Mouse (Mus musculus): Measurements from ENCODE around the gene Adamts4. TPM values are rescaled to one million over a fixed set of nuclear protein-coding genes. Genes with fewer than 3 reads are reported as not detected.
"Not testable (repeated sequence)": the region's sequence is repeated elsewhere in the genome, so short reads cannot be mapped to it uniquely, and the experiment has no call there.

The Adamts4 gene
- polyA plus RNA-seq, 1 experiment, result not detected

GRCm38 (mm10) chr1:171286517-171286916 lies 36.3 kb downstream of the Adamts4 start:
- Histone ChIP-seq H3K4me1 (ENCODE audit: control insufficient read depth, insufficient read depth, low read length) (peaks cover 3% of the 10 kb centered on the region), H3K4me3 (replicated peaks; ENCODE audit: control insufficient read depth, low read depth, low read length) (no peak overlapping the region), H3K27ac (ENCODE audit: control insufficient read depth, insufficient read depth, low read depth, low read length, poor library complexity) (no peak overlapping the region; the same call in 1 of the 2 replicates)
- no peak for TF ChIP-seq CTCF (IDR thresholded peaks at IDR 0.05; ENCODE audit: control insufficient read depth, insufficient read depth, low read length)
- no peak for TF ChIP-seq POLR2A (IDR thresholded peaks at IDR 0.05; ENCODE audit: borderline replicate concordance, control insufficient read depth, low read depth, low read length)
- WGBS, result 88% methylated on average over 19 of the region's 19 CpGs

GRCm38 (mm10) chr1:171287136-171288081 lies 37.2 kb downstream of the Adamts4 start, which contains the start of gene Usp21:
Usp21 (minus strand) TSS chr1:171287991.
- Histone ChIP-seq H3K27ac (ENCODE audit: control insufficient read depth, insufficient read depth, low read depth, low read length, poor library complexity) (peak within 1 kb of the TSS; percentile 65), H3K4me3 (replicated peaks; ENCODE audit: control insufficient read depth, low read depth, low read length) (peak within 1 kb of the TSS; percentile 74), H3K4me1 (ENCODE audit: control insufficient read depth, insufficient read depth, low read length) (peaks cover 3% of the 10 kb centered on the region)
- no peak for TF ChIP-seq CTCF (IDR thresholded peaks at IDR 0.05; ENCODE audit: control insufficient read depth, insufficient read depth, low read length)
- TF ChIP-seq POLR2A (IDR thresholded peaks at IDR 0.05; ENCODE audit: borderline replicate concordance, control insufficient read depth, low read depth, low read length), result peak; percentile 80; the same call in 1 of the 2 replicates
- 1% methylated on average over 49 of the region's 49 CpGs for WGBS

- Histone ChIP-seq H3K27ac (ENCODE audit: control insufficient read depth, insufficient read depth, low read depth, low read length, poor library complexity) (no peak overlapping the region), H3K4me3 (replicated peaks; ENCODE audit: control insufficient read depth, low read depth, low read length) (peak overlapping the region; percentile 50), H3K4me1 (ENCODE audit: control insufficient read depth, insufficient read depth, low read length) (peaks cover 3% of the 10 kb centered on the region)
- TF ChIP-seq POLR2A (IDR thresholded peaks at IDR 0.05; ENCODE audit: borderline replicate concordance, control insufficient read depth, low read depth, low read length) (no peak), CTCF (IDR thresholded peaks at IDR 0.05; ENCODE audit: control insufficient read depth, insufficient read depth, low read length) (no peak)
- WGBS, result 63% methylated on average over 4 of the region's 4 CpGs
These were observed 38.1 kb downstream of the Adamts4 start for GRCm38 (mm10) chr1:171288328-171288727.

GRCm38 (mm10) chr1:171293351-171293750 lies 43.1 kb downstream of the Adamts4 start:
- no peak overlapping the region for H3K4me3 ChIP-seq (replicated peaks; ENCODE audit: control insufficient read depth, low read depth, low read length)
- TF ChIP-seq POLR2A (IDR thresholded peaks at IDR 0.05; ENCODE audit: borderline replicate concordance, control insufficient read depth, low read depth, low read length), result no peak
- no peak for TF ChIP-seq CTCF (IDR thresholded peaks at IDR 0.05; ENCODE audit: control insufficient read depth, insufficient read depth, low read length)
- H3K4me1 ChIP-seq (ENCODE audit: control insufficient read depth, insufficient read depth, low read length), result peaks cover 1% of the 10 kb centered on the region; the same call in 1 of the 2 replicates
- no peak overlapping the region for H3K27ac ChIP-seq (ENCODE audit: control insufficient read depth, insufficient read depth, low read depth, low read length, poor library complexity)
- 81% methylated on average over 3 of the region's 3 CpGs for WGBS

GRCm38 (mm10) chr1:171293906-171294297 lies 43.7 kb downstream of the Adamts4 start:
- no peak overlapping the region for H3K27ac ChIP-seq (ENCODE audit: control insufficient read depth, insufficient read depth, low read depth, low read length, poor library complexity)
- no peak for TF ChIP-seq POLR2A (IDR thresholded peaks at IDR 0.05; ENCODE audit: borderline replicate concordance, control insufficient read depth, low read depth, low read length)
- TF ChIP-seq CTCF (IDR thresholded peaks at IDR 0.05; ENCODE audit: control insufficient read depth, insufficient read depth, low read length), result no peak
- WGBS, result 38% methylated on average over 5 of the region's 5 CpGs
- H3K4me1 ChIP-seq (ENCODE audit: control insufficient read depth, insufficient read depth, low read length), result peaks cover 1% of the 10 kb centered on the region; the same call in 1 of the 2 replicates
- peak overlapping the region; percentile 99 for H3K4me3 ChIP-seq (replicated peaks; ENCODE audit: control insufficient read depth, low read depth, low read length)

- Histone ChIP-seq H3K4me3 (replicated peaks; ENCODE audit: control insufficient read depth, low read depth, low read length) (peak within 1 kb of the TSS; percentile 99), H3K27ac (ENCODE audit: control insufficient read depth, insufficient read depth, low read depth, low read length, poor library complexity) (peak within 1 kb of the TSS; percentile 94), H3K4me1 (ENCODE audit: control insufficient read depth, insufficient read depth, low read length) (peaks cover 1% of the 10 kb centered on the region; the same call in 1 of the 2 replicates)
- TF ChIP-seq POLR2A (IDR thresholded peaks at IDR 0.05; ENCODE audit: borderline replicate concordance, control insufficient read depth, low read depth, low read length) (peak; percentile 66; the same call in 1 of the 2 replicates), CTCF (IDR thresholded peaks at IDR 0.05; ENCODE audit: control insufficient read depth, insufficient read depth, low read length) (no peak)
- under 1% methylated on average over 42 of the region's 42 CpGs for WGBS
These were observed 44.3 kb downstream of the Adamts4 start, which contains the start of gene Ufc1 for GRCm38 (mm10) chr1:171294298-171295062. Ufc1 (minus strand) TSS chr1:171295024.

- TF ChIP-seq POLR2A (IDR thresholded peaks at IDR 0.05; ENCODE audit: borderline replicate concordance, control insufficient read depth, low read depth, low read length), result no peak
- TF ChIP-seq CTCF (IDR thresholded peaks at IDR 0.05; ENCODE audit: control insufficient read depth, insufficient read depth, low read length), result no peak
- WGBS, result 9% methylated on average over 3 of the region's 3 CpGs
These were observed 44.8 kb downstream of the Adamts4 start for GRCm38 (mm10) chr1:171295063-171295402.

GRCm38 (mm10) chr1:171298226-171298625 lies 48.0 kb downstream of the Adamts4 start:
- H3K4me3 ChIP-seq (replicated peaks; ENCODE audit: control insufficient read depth, low read depth, low read length), result no peak overlapping the region
- 82% methylated on average over 3 of the region's 3 CpGs for WGBS
- no peak overlapping the region for H3K27ac ChIP-seq (ENCODE audit: control insufficient read depth, insufficient read depth, low read depth, low read length, poor library complexity)
- TF ChIP-seq CTCF (IDR thresholded peaks at IDR 0.05; ENCODE audit: control insufficient read depth, insufficient read depth, low read length) (no peak), POLR2A (IDR thresholded peaks at IDR 0.05; ENCODE audit: borderline replicate concordance, control insufficient read depth, low read depth, low read length) (no peak)
- peaks cover 1% of the 10 kb centered on the region; the same call in 1 of the 2 replicates for H3K4me1 ChIP-seq (ENCODE audit: control insufficient read depth, insufficient read depth, low read length)

More at GRCm38 (mm10) chr1:171295063-171295402, 44.8 kb downstream of the Adamts4 start:
- peak overlapping the region; percentile 99 for H3K4me3 ChIP-seq (replicated peaks; ENCODE audit: control insufficient read depth, low read depth, low read length)
- H3K27ac ChIP-seq (ENCODE audit: control insufficient read depth, insufficient read depth, low read depth, low read length, poor library complexity), result no peak overlapping the region
- peaks cover 1% of the 10 kb centered on the region; the same call in 1 of the 2 replicates for H3K4me1 ChIP-seq (ENCODE audit: control insufficient read depth, insufficient read depth, low read length)

GRCm38 (mm10) chr1:171306157-171306556 lies 55.9 kb downstream of the Adamts4 start:
- not testable (repeated sequence) for H3K4me3 ChIP-seq (replicated peaks; ENCODE audit: control insufficient read depth, low read depth, low read length); H3K27ac ChIP-seq (ENCODE audit: control insufficient read depth, insufficient read depth, low read depth, low read length, poor library complexity); H3K4me1 ChIP-seq (ENCODE audit: control insufficient read depth, insufficient read depth, low read length)
- 69% methylated on average over 5 of the region's 5 CpGs for WGBS
